Mouse (Mus musculus): Measurements from ENCODE around the gene Pdcd10. TPM values are rescaled to one million over a fixed set of nuclear protein-coding genes. Genes with fewer than 3 reads are reported as not detected.

Pdcd10 gene
- polyA plus RNA-seq, 1 experiment from 2014 or later: 87.7 TPM

GRCm38 (mm10) chr3:75534045-75534834 is 22.4 kb downstream of the Pdcd10 start:
- Histone ChIP-seq H3K9ac (replicated peaks) (no peak overlapping the region), H3K27me3 (no peaks in the 10 kb centered on the region), H3K4me1 (no peaks in the 10 kb centered on the region), H3K4me2 (replicated peaks) (no peak overlapping the region), H3K4me3 (no peak overlapping the region), H3K9me3 (no peaks in the 10 kb centered on the region), H3K27ac (replicated peaks) (no peak overlapping the region), H3K36me3 (peaks cover 13% of the 10 kb centered on the region)
- ATAC-seq (ENCODE audit: low FRiP score, low read depth): no peak
- WGBS: 84% methylated on average over 3 of the region's 3 CpGs

DNA sequence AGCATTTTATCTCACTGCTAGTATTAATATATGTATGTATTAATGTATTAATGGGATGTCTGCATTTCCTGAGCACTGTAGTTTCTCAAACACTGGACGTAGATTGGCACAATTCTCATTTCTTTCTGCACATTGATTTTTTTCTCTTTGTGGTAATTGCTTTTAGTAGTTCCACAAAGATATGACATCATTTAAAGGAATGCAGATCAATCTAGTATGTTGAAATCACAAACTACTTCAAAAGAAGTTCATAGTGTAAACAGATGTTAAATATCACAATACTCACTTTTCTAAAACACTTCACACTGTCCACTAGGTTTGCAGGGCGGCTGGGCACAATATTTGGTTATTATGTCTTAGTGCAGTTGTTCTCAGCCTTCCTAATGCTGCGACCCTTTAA is 25.6 kb downstream of the Pdcd10 start:
- Histone ChIP-seq H3K27me3 (no peaks in the 10 kb centered on the region), H3K4me1 (no peaks in the 10 kb centered on the region), H3K4me3 (no peak overlapping the region), H3K36me3 (peaks cover 9% of the 10 kb centered on the region; the same call in 1 of the 2 replicates), H3K4me2 (replicated peaks) (no peak overlapping the region), H3K9ac (replicated peaks) (no peak overlapping the region), H3K9me3 (no peaks in the 10 kb centered on the region), H3K27ac (replicated peaks) (no peak overlapping the region)
- ATAC-seq (ENCODE audit: low FRiP score, low read depth): no peak
- WGBS: 95% methylated on average over 3 of the region's 3 CpGs

DNA sequence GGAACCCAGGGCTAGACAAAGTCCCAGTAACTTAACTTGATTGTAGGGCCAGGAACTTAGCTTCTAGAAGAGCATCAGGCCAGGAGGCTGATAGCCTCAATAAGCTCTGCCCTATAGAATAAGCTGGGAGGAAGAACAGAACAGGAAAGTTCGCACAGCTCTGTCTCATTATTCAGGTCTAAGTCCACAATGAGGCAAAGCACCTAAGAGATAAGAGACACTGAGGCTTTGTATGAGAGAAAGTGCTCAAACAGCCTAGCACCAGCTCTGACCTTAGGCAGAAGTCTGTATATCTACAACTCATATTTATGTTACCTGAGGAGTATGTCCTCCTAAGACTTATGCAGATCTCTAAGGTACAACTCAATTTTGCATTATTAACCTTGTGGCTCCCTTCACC is 34.1 kb downstream of the Pdcd10 start:
- Histone ChIP-seq H3K4me2 (replicated peaks) (no peak overlapping the region), H3K27me3 (no peaks in the 10 kb centered on the region), H3K4me3 (no peak overlapping the region), H3K9me3 (no peaks in the 10 kb centered on the region), H3K36me3 (peaks cover 35% of the 10 kb centered on the region), H3K4me1 (no peaks in the 10 kb centered on the region), H3K27ac (replicated peaks) (no peak overlapping the region), H3K9ac (replicated peaks) (no peak overlapping the region)
- ATAC-seq (ENCODE audit: low FRiP score, low read depth): no peak
- WGBS: 90% methylated on average over 1 of the region's 1 CpGs

DNA sequence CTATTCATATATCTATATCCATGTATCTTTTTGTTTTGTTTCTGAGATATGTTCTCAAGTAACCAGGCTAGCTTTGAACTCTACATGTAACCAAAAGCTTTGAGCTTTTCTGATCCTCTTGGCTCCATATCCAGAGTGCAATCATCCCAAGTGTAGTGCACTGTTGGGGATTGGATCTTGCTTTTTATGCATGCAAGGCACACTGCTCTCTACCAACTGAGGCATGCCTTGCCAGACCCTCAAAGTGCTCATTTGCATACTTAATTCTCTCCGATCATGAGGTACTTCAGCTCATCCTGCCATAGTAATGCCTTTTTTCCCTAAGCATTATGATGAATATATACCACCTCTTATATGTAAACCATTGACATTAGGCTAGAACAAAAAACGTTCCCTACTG is 35.3 kb downstream of the Pdcd10 start:
- Histone ChIP-seq H3K27ac (replicated peaks) (no peak overlapping the region), H3K36me3 (peaks cover 27% of the 10 kb centered on the region), H3K4me3 (no peak overlapping the region), H3K4me1 (no peaks in the 10 kb centered on the region), H3K27me3 (no peaks in the 10 kb centered on the region), H3K9ac (replicated peaks) (no peak overlapping the region), H3K4me2 (replicated peaks) (no peak overlapping the region), H3K9me3 (no peaks in the 10 kb centered on the region)
- no peak for ATAC-seq (ENCODE audit: low FRiP score, low read depth)
- 74% methylated on average over 2 of the region's 2 CpGs for WGBS

GRCm38 (mm10) chr3:75517631-75518250 is 38.9 kb downstream of the Pdcd10 start:
- H3K4me3 ChIP-seq: no peak overlapping the region
- WGBS: 70% methylated on average over 7 of the region's 7 CpGs
- H3K36me3 ChIP-seq: peaks cover 24% of the 10 kb centered on the region
- no peak overlapping the region for H3K27ac ChIP-seq (replicated peaks)
- no peak overlapping the region for H3K9ac ChIP-seq (replicated peaks)
- no peaks in the 10 kb centered on the region for H3K9me3 ChIP-seq
- no peak overlapping the region for H3K4me2 ChIP-seq (replicated peaks)
- peak; percentile 61; the same call in 1 of the 2 replicates for ATAC-seq (ENCODE audit: low FRiP score, low read depth)
- no peaks in the 10 kb centered on the region for H3K27me3 ChIP-seq
- H3K4me1 ChIP-seq: no peaks in the 10 kb centered on the region

DNA sequence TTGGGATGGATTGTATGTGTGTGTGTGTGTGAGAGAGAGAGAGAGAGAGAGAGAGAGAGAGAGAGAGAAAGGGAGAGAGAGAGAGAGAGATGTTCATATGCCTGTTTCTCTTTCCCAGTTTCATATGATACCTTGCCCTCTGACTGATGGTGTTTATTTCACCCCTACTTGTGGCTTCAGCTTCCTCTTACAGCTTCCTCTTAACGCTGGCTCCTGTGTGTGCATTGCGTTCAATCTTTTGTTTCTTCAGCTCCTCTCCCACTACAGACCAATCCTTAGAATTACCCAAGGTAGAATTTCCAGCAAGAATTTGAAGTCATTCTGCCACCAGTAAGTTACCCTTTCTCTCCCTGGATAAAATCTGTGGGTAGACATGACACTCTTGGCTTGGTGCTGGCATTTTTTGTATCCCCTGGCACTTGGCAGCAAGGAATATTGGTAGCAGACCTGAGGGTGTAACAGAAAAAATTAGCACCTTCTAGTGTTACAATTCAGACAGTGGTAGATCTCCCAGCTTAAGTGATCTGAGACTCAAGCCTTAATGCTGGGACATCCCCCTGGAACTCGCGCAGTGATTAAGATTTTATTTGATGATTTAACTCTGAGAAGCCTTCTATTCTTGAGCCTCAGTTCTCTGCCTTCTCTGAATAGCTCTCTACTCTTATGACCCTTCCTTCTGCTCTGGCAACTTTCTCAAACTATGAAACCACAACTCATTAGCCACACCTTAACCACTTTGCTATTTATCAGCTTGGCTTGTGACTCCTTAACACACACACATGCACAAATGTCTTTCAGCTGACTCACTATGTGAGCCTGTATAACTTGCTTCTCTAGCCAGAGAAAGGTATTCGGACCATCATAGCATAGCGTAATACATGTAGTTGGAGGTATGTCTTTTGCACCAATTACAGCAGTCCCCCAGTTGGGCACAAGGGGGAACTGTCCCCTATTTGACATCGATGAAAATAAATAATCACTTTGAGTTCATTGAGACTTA is 57.4 kb downstream of the Pdcd10 start:
- H3K4me3 ChIP-seq: no peak overlapping the region
- H3K9ac ChIP-seq (replicated peaks): no peak overlapping the region
- ATAC-seq (ENCODE audit: low FRiP score, low read depth): no peak
- 87% methylated on average over 7 of the region's 7 CpGs for WGBS
- no peak overlapping the region for H3K27ac ChIP-seq (replicated peaks)
- H3K9me3 ChIP-seq: no peaks in the 10 kb centered on the region
- H3K4me2 ChIP-seq (replicated peaks): no peak overlapping the region
- H3K36me3 ChIP-seq: no peaks in the 10 kb centered on the region
- no peaks in the 10 kb centered on the region for H3K4me1 ChIP-seq
- H3K27me3 ChIP-seq: no peaks in the 10 kb centered on the region

GRCm38 (mm10) chr3:75492913-75493312 is 63.7 kb downstream of the Pdcd10 start:
- H3K36me3 ChIP-seq: no peaks in the 10 kb centered on the region
- H3K9me3 ChIP-seq: no peaks in the 10 kb centered on the region
- WGBS: 65% methylated on average over 3 of the region's 3 CpGs
- no peak overlapping the region for H3K4me3 ChIP-seq
- ATAC-seq (ENCODE audit: low FRiP score, low read depth): no peak
- no peak overlapping the region for H3K27ac ChIP-seq (replicated peaks)
- H3K4me1 ChIP-seq: no peaks in the 10 kb centered on the region
- no peak overlapping the region for H3K9ac ChIP-seq (replicated peaks)
- no peaks in the 10 kb centered on the region for H3K27me3 ChIP-seq
- H3K4me2 ChIP-seq (replicated peaks): no peak overlapping the region

- no peaks in the 10 kb centered on the region for H3K4me1 ChIP-seq
- no peak within 1 kb of the TSS for H3K27ac ChIP-seq (replicated peaks)
- WGBS: 37% methylated on average over 2 of the region's 2 CpGs
- H3K36me3 ChIP-seq: no peaks in the 10 kb centered on the region
- H3K9ac ChIP-seq (replicated peaks): no peak within 1 kb of the TSS
- no peak within 1 kb of the TSS for H3K4me2 ChIP-seq (replicated peaks)
- no peak for ATAC-seq (ENCODE audit: low FRiP score, low read depth)
- no peak within 1 kb of the TSS for H3K4me3 ChIP-seq
- H3K27me3 ChIP-seq: no peaks in the 10 kb centered on the region
- H3K9me3 ChIP-seq: no peaks in the 10 kb centered on the region
Observed at GRCm38 (mm10) chr3:75482056-75482455, 74.6 kb downstream of the Pdcd10 start, which contains the start of gene Wdr49. Gene Wdr49 (minus strand): TSS chr3:75482156.

GRCm38 (mm10) chr3:75475106-75475505 is 81.5 kb downstream of the Pdcd10 start:
- Histone ChIP-seq H3K27me3 (no peaks in the 10 kb centered on the region), H3K9ac (replicated peaks) (no peak overlapping the region), H3K4me3 (no peak overlapping the region), H3K9me3 (no peaks in the 10 kb centered on the region), H3K36me3 (no peaks in the 10 kb centered on the region), H3K4me2 (replicated peaks) (no peak overlapping the region), H3K4me1 (no peaks in the 10 kb centered on the region), H3K27ac (replicated peaks) (no peak overlapping the region)
- no peak for ATAC-seq (ENCODE audit: low FRiP score, low read depth)
- 75% methylated on average over 7 of the region's 7 CpGs for WGBS

GRCm38 (mm10) chr3:75474657-75475056 is 82.0 kb downstream of the Pdcd10 start:
- H3K9me3 ChIP-seq: no peaks in the 10 kb centered on the region
- no peak overlapping the region for H3K27ac ChIP-seq (replicated peaks)
- ATAC-seq (ENCODE audit: low FRiP score, low read depth): no peak
- no peaks in the 10 kb centered on the region for H3K4me1 ChIP-seq
- H3K36me3 ChIP-seq: no peaks in the 10 kb centered on the region
- H3K4me2 ChIP-seq (replicated peaks): no peak overlapping the region
- no peak overlapping the region for H3K9ac ChIP-seq (replicated peaks)
- no peaks in the 10 kb centered on the region for H3K27me3 ChIP-seq
- WGBS: 86% methylated on average over 7 of the region's 7 CpGs
- H3K4me3 ChIP-seq: no peak overlapping the region

- H3K4me2 ChIP-seq (replicated peaks): no peak overlapping the region
- H3K9ac ChIP-seq (replicated peaks): no peak overlapping the region
- no peak overlapping the region for H3K4me3 ChIP-seq
- no peaks in the 10 kb centered on the region for H3K36me3 ChIP-seq
- no peaks in the 10 kb centered on the region for H3K27me3 ChIP-seq
- no peaks in the 10 kb centered on the region for H3K9me3 ChIP-seq
- no peaks in the 10 kb centered on the region for H3K4me1 ChIP-seq
- no peak for ATAC-seq (ENCODE audit: low FRiP score, low read depth)
- no peak overlapping the region for H3K27ac ChIP-seq (replicated peaks)
- WGBS: 85% methylated on average over 7 of the region's 7 CpGs
Observed at GRCm38 (mm10) chr3:75468154-75468553, 88.5 kb downstream of the Pdcd10 start.
